Mouse (Mus musculus): ENCODE data around the gene Snrk.

GRCm38 (mm10) chr9:122172612-122173186, 55.6 kb downstream of the Snrk start:
- TF ChIP-seq CTCF (IDR thresholded peaks at IDR 0.05; ENCODE audit: low read depth) (no peak), EP300 (IDR thresholded peaks at IDR 0.05; ENCODE audit: low read depth) (no peak)

Measured in liver, postnatal 0 days (tissue).